Mouse (Mus musculus) kidney, adult 9 months (tissue): ENCODE results near the gene Frat1.
A peak's percentile ranks its signal among the peaks of the same experiment; 100 is the strongest.

Experiments
- DNase-seq: peaks from one replicate; pipeline ENCODE4 v3.0.0; 2022

The Frat1 gene

GRCm38 (mm10) chr19:41829381-41830105 is at the start of gene Frat1:
Gene Frat1 (plus strand): TSS chr19:41829970.
- DNase-seq: peak; percentile 85

- no peak for DNase-seq
Measured at GRCm38 (mm10) chr19:41786896-41787295, 42.9 kb upstream of the Frat1 start.

GRCm38 (mm10) chr19:41789110-41789961 is 40.4 kb upstream of the Frat1 start:
- DNase-seq: no peak

GRCm38 (mm10) chr19:41791384-41791783 is 38.4 kb upstream of the Frat1 start:
- DNase-seq: no peak

- no peak for DNase-seq
Measured at GRCm38 (mm10) chr19:41792934-41793486, 36.8 kb upstream of the Frat1 start.

GRCm38 (mm10) chr19:41794017-41794416 is 35.8 kb upstream of the Frat1 start:
- no peak for DNase-seq

GRCm38 (mm10) chr19:41794901-41795300 is 34.9 kb upstream of the Frat1 start:
- no peak for DNase-seq

- no peak for DNase-seq
Measured at GRCm38 (mm10) chr19:41796148-41796760, 33.5 kb upstream of the Frat1 start.

- DNase-seq: no peak
Measured at GRCm38 (mm10) chr19:41796789-41797327, 32.9 kb upstream of the Frat1 start.

GRCm38 (mm10) chr19:41797536-41797935 is 32.2 kb upstream of the Frat1 start:
- no peak for DNase-seq

- no peak for DNase-seq
Measured at GRCm38 (mm10) chr19:41800451-41800850, 29.3 kb upstream of the Frat1 start.

- DNase-seq: no peak
Measured at GRCm38 (mm10) chr19:41800986-41801741, 28.6 kb upstream of the Frat1 start.

- DNase-seq: peak; percentile 97
Measured at GRCm38 (mm10) chr19:41801742-41802369, 27.9 kb upstream of the Frat1 start, which contains the start of gene Arhgap19. Gene Arhgap19 (minus strand): TSS chr19:41802047.

- no peak for DNase-seq
Measured at GRCm38 (mm10) chr19:41803322-41803721, 26.4 kb upstream of the Frat1 start.

- no peak for DNase-seq
Measured at GRCm38 (mm10) chr19:41805831-41806230, 23.9 kb upstream of the Frat1 start.

GRCm38 (mm10) chr19:41807497-41807896 is 22.3 kb upstream of the Frat1 start:
- no peak for DNase-seq

GRCm38 (mm10) chr19:41808104-41808634 is 21.6 kb upstream of the Frat1 start:
- no peak for DNase-seq

GRCm38 (mm10) chr19:41810074-41810473 is 19.7 kb upstream of the Frat1 start:
- DNase-seq: no peak

GRCm38 (mm10) chr19:41812525-41812924 is 17.2 kb upstream of the Frat1 start:
- no peak for DNase-seq

- no peak for DNase-seq
Measured at GRCm38 (mm10) chr19:41813374-41813773, 16.4 kb upstream of the Frat1 start.

GRCm38 (mm10) chr19:41816410-41816809 is 13.4 kb upstream of the Frat1 start:
- no peak for DNase-seq
